Mouse (Mus musculus) liver, embryonic 14.5 days (tissue): ENCODE measurements around the gene Gm20219. TPM values are rescaled to one million over a fixed set of nuclear protein-coding genes. Genes with fewer than 3 reads are reported as not detected.

Source experiments
- ATAC-seq: fragments of 200-750 bp; cut with Nextera tagmentation; 2 replicates; pipeline ENCODE4 v1.8.0; 2017; ENCODE audit warnings: moderate number of reproducible peaks, mild to moderate bottlenecking, moderate library complexity; ENCODE audit not compliant: insufficient read depth
- DNase-seq, 3 experiments: peaks; one replicate each; pipeline ENCODE4 v3.0.0-alpha.2; 2012 to 2013; ENCODE audit warnings: low read depth in 3 of 3, low spot score in 3 of 3
- H3K27ac ChIP-seq: fragments of 300-500 bp; sonication (generic); 2 replicates; pipeline ENCODE4 v1.5.1; 2014; ENCODE audit warnings: moderate library complexity, mild to moderate bottlenecking, control low read depth, inconsistent platforms
- H3K27me3 ChIP-seq: fragments of 300-500 bp; sonication (generic); 2 replicates; pipeline ENCODE4 v1.6.1; 2014; ENCODE audit warnings: mild to moderate bottlenecking, low read length, moderate library complexity; ENCODE audit not compliant: control insufficient read depth, insufficient read depth
- H3K36me3 ChIP-seq: fragments of 300-500 bp; sonication (generic); replicated peaks from 2 replicates; pipeline ENCODE4 v1.6.1; 2014; ENCODE audit warnings: low read depth; ENCODE audit not compliant: control insufficient read depth, insufficient read depth
- H3K4me1 ChIP-seq, 2 experiments: fragments of 200-500 bp in 1 of 2; fragments of 300-500 bp in 1 of 2; sonication (generic) in 1 of 2; replicated peaks; 2 replicates each; pipeline ENCODE4 v1.6.1; 2012 to 2014; ENCODE audit warnings: antibody characterized with exemption in 1 of 2, inconsistent platforms in 1 of 2, low read length in 1 of 2; ENCODE audit not compliant: control insufficient read depth in 2 of 2, insufficient read depth in 2 of 2
- H3K4me2 ChIP-seq: fragments of 300-500 bp; sonication (generic); 2 replicates; pipeline ENCODE4 v1.6.1; 2014; ENCODE audit warnings: low read depth, mild to moderate bottlenecking, control low read depth, moderate library complexity
- H3K4me3 ChIP-seq, 2 experiments: fragments of 200-500 bp in 1 of 2; fragments of 300-500 bp in 1 of 2; sonication (generic) in 1 of 2; 2 replicates each; pipeline ENCODE4 v1.5.1; 2012 to 2014; ENCODE audit warnings: low read depth in 2 of 2, low read length in 2 of 2, mild to moderate bottlenecking in 2 of 2, control low read depth in 1 of 2, inconsistent platforms in 1 of 2, moderate library complexity in 1 of 2; ENCODE audit not compliant: insufficient read depth in 1 of 2
- H3K9ac ChIP-seq: fragments of 300-500 bp; sonication (generic); replicated peaks from 2 replicates; pipeline ENCODE4 v1.6.1; 2014; ENCODE audit warnings: mild to moderate bottlenecking, control low read depth, moderate library complexity
- H3K9me3 ChIP-seq: fragments of 300-500 bp; sonication (generic); 2 replicates; pipeline ENCODE4 v1.6.1; 2016; ENCODE audit warnings: low read length, mixed read lengths; ENCODE audit not compliant: control insufficient read depth
- CTCF ChIP-seq: IDR thresholded peaks from 2 replicates; pipeline ENCODE4 v1.5.1; 2016; ENCODE audit warnings: antibody characterized with exemption, low read depth, control low read depth
- EP300 ChIP-seq: IDR thresholded peaks from 2 replicates; pipeline ENCODE4 v1.6.1; 2016; ENCODE audit warnings: antibody characterized with exemption, low read depth
- WGBS: fragments of 180-500 bp; shearing (Covaris S2); extraction: QIAGEN DNeasy Blood & Tissue Kit; methylation state at CpG from one replicate; pipeline ENCODE4 v1.1.7; 2014; ENCODE audit not compliant: insufficient replicate concordance; 5-methylcytosine and 5-hydroxymethylcytosine counted together
- polyA plus RNA-seq, 2 experiments: library from polyadenylated mRNA; depleted of rRNA in 1 of 2; stranded (reverse) in 1 of 2; unstranded in 1 of 2; fragments of >200 nt; fragmentation: Nextera tagmentation in 1 of 2; extraction: Ambion mirVana in 1 of 2; gene quantifications; 2 replicates each; pipeline versions ENCODE4 v1.2.1 to v1.2.3; 2012 to 2014

Gm20219 gene
- polyA plus RNA-seq, 2 experiments, result 0.22 TPM; not detected in 1

GRCm38 (mm10) chr17:56583611-56584256 is 29.5 kb upstream of the Gm20219 start:
- WGBS, result under 1% methylated on average over 33 of the region's 33 CpGs
- H3K27me3 ChIP-seq, result no peaks in the 10 kb centered on the region
- TF ChIP-seq EP300 (no peak), CTCF (no peak)
- peaks cover 14 to 29% of the 10 kb centered on the region in 2 experiments for H3K4me1 ChIP-seq
- H3K27ac ChIP-seq, result peak overlapping the region; percentile 86
- H3K9ac ChIP-seq, result peak overlapping the region; percentile 87
- DNase-seq (peak; percentile 23 to 44 (median 35)), ATAC-seq (no peak)
- H3K36me3 ChIP-seq, result peaks cover 61% of the 10 kb centered on the region
- no peaks in the 10 kb centered on the region for H3K9me3 ChIP-seq
- H3K4me2 ChIP-seq, result peak overlapping the region; percentile 92
- peak overlapping the region; percentile 77 to 92 for H3K4me3 ChIP-seq

DNA sequence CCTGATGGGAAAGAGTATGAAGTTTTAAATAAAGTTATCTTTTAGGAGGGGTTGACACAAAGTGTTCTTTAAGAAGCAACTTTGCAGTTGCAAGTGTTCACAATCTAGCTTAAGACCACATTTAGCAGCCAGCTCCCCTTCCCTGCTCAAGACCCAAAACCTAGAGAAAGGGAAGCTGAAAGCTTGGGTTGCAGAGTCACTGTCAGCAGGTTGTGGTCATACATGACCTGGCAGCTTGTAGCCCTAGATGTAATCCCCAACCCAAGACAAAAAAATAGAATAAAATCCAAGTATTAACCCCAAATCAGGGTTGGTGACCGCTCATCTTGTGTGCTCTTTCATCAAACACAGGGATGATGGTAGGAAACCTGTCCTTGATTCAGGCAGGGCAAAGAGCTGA is 28.9 kb upstream of the Gm20219 start:
- ATAC-seq (no peak), DNase-seq (no peak)
- Histone ChIP-seq H3K4me1 (peaks cover 14 to 29% of the 10 kb centered on the region in 2 experiments), H3K4me2 (peak overlapping the region; percentile 92), H3K9me3 (no peaks in the 10 kb centered on the region), H3K9ac (peak overlapping the region; percentile 87), H3K27me3 (no peaks in the 10 kb centered on the region), H3K27ac (peak overlapping the region; percentile 86), H3K4me3 (peak overlapping the region; percentile 77 to 92), H3K36me3 (peaks cover 61% of the 10 kb centered on the region)
- TF ChIP-seq CTCF (no peak), EP300 (no peak)
- 58% methylated on average over 1 of the region's 1 CpGs for WGBS

- no peak for ATAC-seq
These were observed 18.8 kb upstream of the Gm20219 start for GRCm38 (mm10) chr17:56572939-56573338.

GRCm38 (mm10) chr17:56572154-56572553 is 18.0 kb upstream of the Gm20219 start:
- Histone ChIP-seq H3K36me3 (peaks cover 85% of the 10 kb centered on the region), H3K4me3 (no peak overlapping the region), H3K27ac (no peak overlapping the region), H3K4me2 (no peak overlapping the region), H3K9ac (no peak overlapping the region), H3K27me3 (no peaks in the 10 kb centered on the region), H3K4me1 (peaks cover 0 to 4% of the 10 kb centered on the region in 2 experiments; a peak in 1 of 4 replicates), H3K9me3 (no peaks in the 10 kb centered on the region)
- 88% methylated on average over 1 of the region's 1 CpGs for whole genome bisulfite sequencing
- DNase-seq (no peak), ATAC-seq (no peak)
- no peak for TF ChIP-seq EP300
- TF ChIP-seq CTCF, result no peak

More at GRCm38 (mm10) chr17:56572939-56573338, 18.8 kb upstream of the Gm20219 start:
- Histone ChIP-seq H3K9ac (no peak overlapping the region), H3K27me3 (no peaks in the 10 kb centered on the region), H3K9me3 (no peaks in the 10 kb centered on the region), H3K27ac (no peak overlapping the region), H3K4me1 (peaks cover 0 to 4% of the 10 kb centered on the region in 2 experiments; a peak in 1 of 4 replicates), H3K36me3 (peaks cover 85% of the 10 kb centered on the region), H3K4me2 (no peak overlapping the region), H3K4me3 (no peak overlapping the region)
- 80% methylated on average over 3 of the region's 3 CpGs for WGBS
- TF ChIP-seq EP300 (no peak), CTCF (no peak)
- DNase-seq, result no peak

DNA sequence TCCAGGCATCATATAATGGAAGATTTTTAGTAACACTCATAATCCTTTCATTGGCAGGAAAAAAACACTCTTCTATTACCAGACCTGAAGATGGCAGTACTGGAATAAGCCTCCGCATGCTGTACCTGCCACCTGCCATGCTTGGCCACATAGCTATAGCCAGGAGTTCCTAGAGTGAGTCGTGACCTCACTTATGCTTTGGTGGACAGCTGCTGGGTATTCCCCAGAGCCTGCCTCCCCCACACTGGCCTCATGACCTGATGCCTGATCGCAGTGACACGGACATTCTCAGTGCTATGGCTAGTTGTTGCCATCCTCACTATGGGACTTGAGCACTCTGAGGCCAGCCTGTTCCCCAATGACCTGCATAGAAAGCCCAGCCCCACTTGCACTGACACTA is 16.1 kb upstream of the Gm20219 start:
- ATAC-seq, result no peak
- no peak for TF ChIP-seq EP300
- no peak for TF ChIP-seq CTCF
- H3K36me3 ChIP-seq, result peaks cover 92% of the 10 kb centered on the region
- H3K4me2 ChIP-seq, result no peak overlapping the region
- H3K9ac ChIP-seq, result no peak overlapping the region
- H3K9me3 ChIP-seq, result no peaks in the 10 kb centered on the region
- no peaks in the 10 kb centered on the region for H3K27me3 ChIP-seq
- peaks cover 0 to 4% of the 10 kb centered on the region in 2 experiments; a peak in 1 of 4 replicates for H3K4me1 ChIP-seq
- 84% methylated on average over 4 of the region's 4 CpGs for WGBS
- H3K4me3 ChIP-seq, result no peak overlapping the region
- no peak overlapping the region for H3K27ac ChIP-seq
- DNase-seq, result no peak
